Mouse (Mus musculus): ENCODE measurements around the gene Lrp1. TPM values are rescaled to one million over a fixed set of nuclear protein-coding genes. Genes with fewer than 3 reads are reported as not detected.

Gene Lrp1
- polyA plus RNA-seq, 1 experiment = 99.2 TPM

DNA sequence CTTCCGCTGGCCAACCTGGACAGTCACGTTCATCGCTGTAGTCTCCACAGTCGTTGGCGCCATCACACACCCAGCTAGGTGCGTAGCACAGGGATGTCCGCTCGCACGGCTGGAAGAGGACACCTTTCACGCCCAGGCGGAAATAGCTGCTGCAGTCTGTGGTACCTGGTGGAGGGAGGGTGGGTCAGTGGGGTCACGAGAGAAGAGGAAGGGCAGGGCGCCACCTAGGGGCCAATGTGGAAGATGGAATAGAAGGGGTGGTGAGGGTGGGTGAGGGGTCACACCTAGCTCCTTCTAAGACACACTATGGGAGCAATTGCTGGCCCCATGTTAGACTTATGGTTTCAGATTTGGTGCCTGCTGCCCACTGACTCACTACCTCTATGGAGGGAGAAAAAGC lies 63.6 kb downstream of the Lrp1 start:
- no peak for DNase-seq (ENCODE audit: low read depth)

DNA sequence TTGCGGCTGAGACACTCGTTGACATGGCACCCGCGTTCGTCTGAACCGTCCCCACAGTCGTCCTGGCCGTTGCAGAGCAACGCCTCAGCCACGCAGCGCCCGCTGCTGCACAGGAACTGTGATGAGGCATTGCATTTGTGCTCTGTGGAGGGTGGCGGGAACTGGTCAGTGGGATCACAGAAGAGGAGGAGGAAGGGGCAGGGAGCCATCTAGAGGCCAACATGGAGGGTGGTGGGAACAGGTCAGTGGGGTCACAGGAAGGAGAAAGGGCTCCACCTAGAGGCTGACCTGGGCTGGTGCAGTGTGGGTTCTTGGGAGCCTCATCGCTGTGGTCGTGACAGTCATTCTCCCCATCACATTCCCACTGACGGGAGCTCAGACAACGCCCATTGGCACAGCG lies 65.2 kb downstream of the Lrp1 start:
- DNase-seq (ENCODE audit: low read depth) = no peak

DNA sequence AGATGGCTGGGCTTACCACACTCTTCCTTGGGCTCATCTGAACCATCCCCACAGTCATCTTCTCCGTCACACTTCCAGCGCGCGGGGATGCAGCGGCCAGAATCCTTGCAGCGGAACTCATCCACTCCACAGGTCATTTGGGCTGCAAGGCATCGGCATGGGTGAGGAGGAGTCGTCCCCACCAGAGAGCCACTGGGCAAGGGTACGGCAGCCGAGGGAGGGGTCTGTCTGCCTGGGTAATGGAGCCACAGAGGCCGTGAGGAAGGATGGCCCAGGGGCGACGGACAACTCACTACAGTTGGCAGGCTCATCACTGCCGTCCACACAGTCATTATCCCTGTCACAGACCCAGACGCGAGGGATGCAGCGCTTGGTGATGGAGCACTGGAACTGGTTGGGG lies 71.1 kb downstream of the Lrp1 start:
- DNase-seq (ENCODE audit: low read depth) = no peak

DNA sequence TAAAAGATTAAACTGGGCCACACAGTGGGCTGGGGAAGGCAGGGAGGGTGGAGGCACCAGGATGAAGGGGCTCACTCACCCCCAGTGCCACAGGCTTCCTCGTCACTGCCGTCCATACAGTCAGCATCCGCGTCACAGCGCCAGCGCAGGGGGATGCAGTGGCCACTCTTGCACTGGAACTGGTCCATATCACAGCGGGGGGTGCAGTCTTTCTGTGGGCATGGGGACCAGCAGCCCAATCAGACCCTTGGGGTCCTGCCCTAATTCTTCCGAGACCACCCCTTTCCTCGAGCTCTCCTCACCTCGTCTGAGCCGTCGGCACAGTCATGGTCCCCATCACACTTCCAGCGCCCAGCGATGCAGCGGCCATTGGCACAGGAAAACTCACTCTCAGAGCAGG lies 72.7 kb downstream of the Lrp1 start:
- DNase-seq (ENCODE audit: low read depth) = no peak

DNA sequence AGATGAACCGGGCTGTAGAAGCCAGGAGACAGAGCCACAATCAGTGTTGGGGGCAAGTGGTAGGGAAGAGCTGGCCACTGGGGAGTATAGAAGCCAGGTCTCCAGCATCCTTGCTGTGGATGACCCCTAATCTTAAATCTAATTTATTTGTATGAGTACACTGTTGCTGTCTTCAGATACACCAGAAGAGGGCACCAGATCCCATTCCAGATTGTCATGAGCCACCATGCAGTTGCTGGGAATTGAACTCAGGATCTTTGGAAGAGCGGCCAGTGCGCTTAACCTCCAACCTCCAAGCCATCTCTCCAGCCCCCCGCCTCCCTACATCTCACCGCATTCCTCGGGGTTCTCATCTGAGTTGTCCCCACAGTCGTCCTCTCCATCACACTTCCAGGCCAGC lies 74.4 kb downstream of the Lrp1 start:
- DNase-seq (ENCODE audit: low read depth) = no peak

DNA sequence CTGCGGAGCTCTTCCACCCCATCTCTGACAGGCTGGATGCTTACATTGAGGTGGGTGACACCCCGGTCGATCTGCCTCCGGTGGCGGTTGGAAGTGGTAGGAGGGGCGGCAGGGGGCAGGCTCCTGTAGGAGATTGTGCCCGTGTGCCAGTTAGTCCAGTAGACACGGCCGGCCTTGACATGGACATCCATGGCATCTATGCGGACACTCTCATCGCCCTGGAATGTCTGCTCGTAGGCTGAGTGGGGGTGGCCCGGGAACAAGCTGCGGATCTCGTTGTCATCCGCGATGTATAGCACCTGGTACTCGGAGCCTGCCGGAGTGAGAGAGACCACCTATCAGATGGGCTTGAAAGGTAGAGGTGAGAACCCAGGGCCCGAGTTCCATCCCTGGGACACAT lies 76.6 kb downstream of the Lrp1 start:
- no peak for DNase-seq (ENCODE audit: low read depth)

DNA sequence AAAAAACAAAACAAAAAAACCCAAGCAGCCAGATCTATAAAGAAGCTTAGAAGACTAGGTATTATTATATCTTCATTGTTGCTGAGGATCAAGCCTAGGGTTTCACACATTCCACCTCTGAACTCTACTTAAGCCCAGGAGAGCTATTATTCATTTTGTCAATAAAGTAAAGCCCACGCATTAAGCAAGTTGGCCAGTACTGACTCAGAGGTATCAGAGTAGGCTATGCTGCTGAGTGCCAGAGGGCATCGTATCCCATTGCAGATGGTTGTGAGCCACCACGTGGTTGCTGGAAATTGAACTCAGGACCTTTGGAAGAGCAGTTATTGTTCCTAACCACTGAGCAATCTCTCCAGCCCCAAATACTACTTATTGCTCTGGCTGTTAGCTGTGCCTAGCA lies 77.0 kb downstream of the Lrp1 start:
- peak; percentile 36 for DNase-seq (ENCODE audit: low read depth)

DNA sequence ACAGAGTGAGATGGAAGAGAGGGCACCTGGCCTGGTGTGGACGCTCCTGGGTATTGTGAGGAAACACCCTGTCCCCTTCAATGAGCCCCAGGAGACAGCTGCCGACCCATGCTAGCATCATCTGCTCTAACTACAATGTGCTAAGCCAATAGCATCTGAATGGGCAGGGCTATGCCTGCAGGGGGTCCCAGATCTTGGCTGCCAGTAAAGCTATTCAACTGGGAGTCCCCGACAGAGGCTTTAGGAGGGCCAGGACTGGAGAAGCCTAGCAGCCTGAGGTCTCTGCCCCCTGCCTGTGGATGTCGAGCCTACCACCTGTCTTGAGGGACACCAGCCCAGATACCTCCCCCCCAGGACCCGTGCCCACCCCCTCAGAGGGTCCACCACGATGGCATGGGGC lies 78.2 kb downstream of the Lrp1 start:
- no peak for DNase-seq (ENCODE audit: low read depth)

DNA sequence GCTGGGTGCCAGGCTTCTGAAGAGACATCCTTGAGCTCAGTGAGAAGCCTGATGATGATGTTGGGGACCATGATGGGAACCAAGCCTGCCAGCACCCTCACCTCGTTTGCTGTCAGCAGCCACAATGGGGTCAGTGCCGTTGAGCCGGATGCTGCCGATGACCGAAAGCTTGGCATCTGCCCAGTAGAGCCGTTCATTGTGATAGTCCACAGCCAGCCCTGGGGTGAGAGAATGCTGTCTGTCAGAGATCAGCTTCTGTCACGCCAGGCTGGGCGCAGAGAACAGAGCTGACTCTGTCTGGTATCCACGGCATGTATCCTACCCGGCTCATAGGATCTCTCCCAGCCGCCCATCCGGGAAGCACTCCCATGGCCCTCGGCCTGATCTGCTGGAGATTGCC lies 78.9 kb downstream of the Lrp1 start:
- no peak for DNase-seq (ENCODE audit: low read depth)

DNA sequence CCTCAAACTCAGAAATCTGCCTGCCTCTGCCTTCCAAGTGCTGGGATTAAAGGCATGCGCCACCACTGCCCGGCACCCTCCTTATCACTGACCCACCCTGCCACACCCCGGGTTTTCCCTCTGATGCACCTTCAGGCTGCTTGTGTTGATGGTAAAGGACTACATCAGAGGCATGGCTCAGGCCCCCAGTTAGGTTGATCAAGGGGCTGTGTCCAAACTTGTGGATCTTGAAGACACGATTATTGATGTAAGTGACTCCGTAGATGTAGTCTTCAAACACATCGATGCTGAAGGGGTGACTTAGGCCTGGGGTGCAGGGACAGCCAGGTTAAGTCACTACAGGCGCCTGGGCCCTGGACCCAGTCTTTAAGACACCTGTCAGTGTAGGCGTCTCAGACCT lies 79.4 kb downstream of the Lrp1 start:
- DNase-seq (ENCODE audit: low read depth) = no peak

DNA sequence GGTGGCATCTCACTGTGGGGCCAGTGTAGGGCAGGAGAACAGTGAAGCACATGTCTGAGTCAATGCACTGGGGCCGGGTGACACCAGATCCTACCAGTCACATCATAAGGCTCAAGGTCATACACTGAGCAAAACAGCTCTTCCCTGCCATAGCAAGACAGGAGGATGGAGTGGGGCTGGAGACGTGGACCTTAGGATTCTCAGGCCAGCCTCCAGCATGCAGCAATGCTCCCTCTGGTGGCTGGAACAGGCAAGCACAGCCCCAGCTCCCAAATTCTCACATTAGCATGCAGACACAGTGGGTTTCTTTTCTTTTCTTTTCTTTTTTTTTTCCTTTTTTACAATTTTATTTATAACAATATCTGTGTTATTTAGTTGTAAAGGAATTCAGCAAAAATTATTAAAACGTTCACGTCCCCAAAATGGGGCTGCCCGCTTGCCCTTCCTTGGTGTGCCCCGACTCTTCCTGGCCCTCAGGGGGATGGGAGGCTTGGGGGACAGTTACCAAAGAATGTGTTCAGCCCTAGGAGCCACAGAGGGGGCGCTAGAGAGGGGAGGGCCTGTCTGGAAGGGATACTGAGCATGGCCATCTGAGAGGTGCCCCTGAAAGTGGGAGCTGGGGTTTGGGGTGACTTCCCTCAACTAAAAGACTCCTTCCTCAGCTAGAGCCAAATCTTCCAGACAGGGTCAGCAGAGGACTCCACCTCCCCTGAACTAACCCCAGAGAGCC lies 82.9 kb downstream of the Lrp1 start:
- no peak for DNase-seq (ENCODE audit: low read depth)

DNA sequence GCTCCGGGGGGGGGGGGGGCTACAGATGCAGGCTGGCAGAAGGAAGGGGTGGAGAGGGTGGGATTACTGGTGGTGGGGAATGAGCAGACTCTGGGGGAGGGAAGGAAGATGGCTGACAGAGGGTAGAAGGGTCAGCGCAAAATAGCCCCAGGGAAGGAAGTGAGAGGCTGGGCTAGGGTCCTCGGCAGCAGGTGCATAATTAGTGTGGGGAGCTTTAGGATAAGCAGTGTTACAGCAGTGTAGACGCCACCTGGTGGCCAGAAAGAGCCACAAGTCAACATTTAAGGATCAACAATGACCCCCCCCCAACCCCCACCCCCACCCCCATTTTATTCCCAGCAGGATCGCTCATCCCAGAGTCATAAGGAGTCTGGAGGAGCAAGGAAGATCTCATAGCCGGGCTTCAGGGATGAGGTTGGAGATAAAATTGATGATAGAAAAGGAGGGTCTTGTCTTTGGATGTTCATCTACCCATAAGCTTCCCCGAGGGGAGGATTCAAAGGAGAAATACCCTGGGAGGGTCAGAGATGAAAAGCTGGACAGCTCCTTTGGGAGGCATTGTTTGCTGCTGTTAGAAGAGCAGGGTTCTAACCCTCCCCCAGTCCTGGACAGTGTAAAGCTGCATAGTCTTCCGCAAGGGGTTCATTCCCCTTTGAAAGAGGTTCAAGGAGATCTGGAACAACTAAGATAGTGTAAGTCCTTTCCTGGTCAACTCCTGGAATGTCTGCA lies 84.2 kb downstream of the Lrp1 start:
- no peak for DNase-seq (ENCODE audit: low read depth)

DNA sequence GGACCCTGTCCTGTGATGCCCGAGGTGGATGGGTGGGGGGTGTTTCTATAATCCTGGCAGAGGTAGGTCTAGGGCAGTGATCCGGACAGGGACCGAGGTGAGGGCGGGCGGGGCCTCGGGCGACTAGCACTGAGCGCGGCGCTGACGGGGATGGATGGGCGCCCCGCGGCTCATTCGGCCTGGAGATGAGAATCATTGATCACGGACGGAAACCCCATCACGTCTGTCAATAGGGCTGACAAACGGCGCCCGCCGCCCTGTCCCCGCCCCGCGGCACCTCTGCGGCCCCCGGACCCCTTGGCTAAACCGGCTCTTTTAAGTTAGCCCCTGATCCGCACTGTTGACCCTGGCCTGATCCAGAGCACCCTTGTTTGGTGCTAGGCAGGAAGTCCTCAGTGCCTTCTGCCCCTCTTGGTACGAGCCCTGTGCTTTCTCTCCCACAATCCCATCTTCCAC lies 86.0 kb downstream of the Lrp1 start:
- no peak for DNase-seq (ENCODE audit: low read depth)

DNA sequence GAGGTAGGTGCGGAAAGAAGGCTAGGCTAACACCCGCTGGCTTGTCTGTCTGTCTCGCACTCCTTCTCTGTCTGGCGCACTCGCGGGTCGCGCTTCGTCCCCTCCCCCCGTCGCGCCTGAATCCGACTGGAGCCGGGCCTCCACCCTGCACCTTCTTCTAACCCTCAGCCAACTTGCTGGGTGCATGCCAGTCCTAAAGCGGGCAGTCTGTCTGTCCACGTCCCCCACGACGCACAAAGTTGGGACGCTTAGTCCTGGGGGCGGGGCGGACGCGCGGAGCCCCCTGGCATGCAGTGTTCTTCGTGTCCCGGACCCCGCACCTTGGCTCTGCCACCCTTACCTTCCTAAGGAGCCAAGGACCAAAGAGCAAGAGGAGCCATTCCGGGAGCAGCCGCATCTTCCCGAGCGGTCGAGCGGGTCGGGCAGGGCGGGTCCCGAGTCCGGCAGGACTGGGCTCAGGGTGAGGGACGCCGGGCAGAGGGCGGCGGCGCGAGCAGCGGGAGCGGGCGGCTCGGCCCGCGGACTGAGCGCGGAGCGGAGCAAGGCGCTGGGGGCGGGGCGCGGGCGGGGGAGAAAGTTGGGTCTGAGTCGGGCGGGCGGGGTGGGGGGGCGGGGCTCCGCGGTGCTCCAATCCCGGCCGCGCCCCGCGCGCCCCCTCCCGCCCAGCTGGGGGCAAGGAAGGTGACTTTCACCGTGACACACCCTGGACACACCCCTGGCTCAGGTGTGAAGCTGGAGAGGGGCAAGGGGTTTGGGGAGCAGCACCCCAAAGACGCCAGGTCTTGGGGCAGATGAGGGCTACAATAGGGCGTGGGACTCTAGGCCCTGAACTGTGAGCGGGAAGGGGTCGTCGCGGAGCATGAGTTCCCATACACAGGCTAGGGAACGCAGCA lies 86.7 kb downstream of the Lrp1 start, which contains the start of gene Nxph4:
TSS of gene Nxph4 (minus strand) at position 524 of the 893 bp plus-strand sequence.
- DNase-seq (ENCODE audit: low read depth) = no peak

DNA sequence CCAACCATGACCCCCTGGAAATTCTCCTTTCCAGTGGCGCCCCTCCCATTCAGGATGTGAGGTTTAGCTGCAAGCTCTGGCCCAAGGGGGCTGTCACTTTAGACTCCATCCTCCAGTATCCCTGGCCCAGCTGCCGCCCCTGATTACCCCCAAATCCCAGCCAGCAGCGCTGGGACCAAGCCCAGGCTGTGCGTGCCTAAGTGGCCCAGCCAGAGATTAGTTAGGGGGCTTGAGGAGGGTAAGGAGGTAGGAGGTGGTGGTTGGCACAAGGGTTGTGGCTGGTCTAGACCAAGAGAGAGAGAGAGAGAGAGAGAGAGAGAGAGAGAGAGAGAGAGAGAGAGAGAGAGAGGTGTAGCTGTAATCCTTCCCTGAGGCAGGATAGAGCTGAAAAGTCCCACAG lies 89.4 kb downstream of the Lrp1 start:
- no peak for DNase-seq (ENCODE audit: low read depth)

DNA sequence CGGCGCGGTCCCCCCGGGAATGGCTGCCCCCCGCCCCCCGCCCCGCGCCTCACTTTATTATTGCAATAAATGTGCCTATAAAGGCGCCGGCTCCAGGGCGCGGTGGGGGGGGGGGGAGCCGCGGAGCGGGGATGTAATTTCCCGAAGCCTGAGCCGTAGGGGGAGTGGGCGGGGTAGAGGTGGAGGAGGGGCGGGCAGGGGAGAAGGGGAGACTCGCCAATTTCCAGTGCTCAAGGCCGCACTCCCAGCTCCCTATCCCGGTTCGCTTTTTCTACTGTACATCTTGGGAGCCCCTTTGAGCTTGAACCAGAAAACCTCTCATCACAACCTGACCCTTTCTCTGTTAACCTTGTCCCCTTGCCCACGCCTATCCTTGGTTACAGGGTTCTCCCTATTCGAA lies 90.0 kb downstream of the Lrp1 start:
- DNase-seq (ENCODE audit: low read depth) = no peak

DNA sequence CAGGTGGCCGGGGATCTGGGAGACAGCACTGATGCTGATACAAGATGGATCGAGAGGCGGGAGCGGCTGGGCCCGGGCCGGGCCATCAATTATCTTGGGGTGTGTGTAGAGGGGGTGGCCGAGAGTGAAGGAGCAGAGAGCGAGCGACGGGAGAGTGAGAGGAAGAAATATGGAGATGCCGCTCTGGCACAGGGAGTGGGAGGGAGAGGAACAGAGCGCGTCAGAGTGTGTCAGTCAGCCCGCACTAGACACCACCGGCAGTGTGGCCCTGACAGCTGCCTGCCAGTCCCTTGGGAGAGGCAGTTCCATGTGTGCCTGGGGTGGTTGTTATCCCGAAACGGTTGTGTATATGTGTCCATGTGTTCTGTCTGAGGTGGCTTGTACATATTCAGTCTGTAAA lies 93.5 kb downstream of the Lrp1 start:
- DNase-seq (ENCODE audit: low read depth) = no peak

DNA sequence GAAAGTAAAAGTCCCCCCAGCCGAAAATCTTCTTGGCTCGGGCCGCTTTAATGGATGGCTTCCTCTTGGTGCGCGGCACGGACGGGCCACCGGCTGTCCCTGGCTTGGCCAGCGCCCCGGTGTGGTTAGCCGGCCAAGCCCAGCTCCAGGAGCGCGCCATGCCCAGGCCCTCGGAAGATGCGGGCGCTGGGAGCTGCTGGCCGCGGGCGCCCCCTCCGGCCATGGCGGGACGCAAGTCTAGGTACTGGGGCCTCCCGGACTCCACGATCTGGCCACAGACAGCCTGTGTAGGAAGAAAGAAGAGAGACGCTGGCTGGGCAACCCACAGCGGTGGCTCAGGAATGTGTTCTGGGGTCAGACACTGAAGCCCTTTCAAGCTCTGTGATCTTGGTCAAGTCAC lies 94.3 kb downstream of the Lrp1 start:
- no peak for DNase-seq (ENCODE audit: low read depth)

DNA sequence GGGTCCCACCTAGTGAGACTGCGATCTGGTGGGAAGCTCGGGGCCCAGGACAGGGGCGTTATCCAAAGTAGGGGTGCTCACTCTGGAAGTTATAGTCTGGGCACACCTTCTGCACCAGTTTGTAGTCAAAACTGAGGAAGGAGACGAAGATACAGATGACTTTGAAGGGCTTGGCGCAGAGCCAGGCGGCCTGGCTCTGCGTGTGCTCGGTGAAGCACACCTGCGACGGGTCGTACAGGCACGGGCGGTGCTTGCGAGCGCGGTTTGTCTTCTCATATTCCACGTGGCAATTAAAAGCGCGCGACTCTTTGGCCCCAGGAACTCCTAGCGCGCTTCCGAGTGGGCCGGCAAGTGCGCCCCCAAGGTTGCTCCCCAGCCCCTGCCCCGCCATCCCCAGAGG lies 94.9 kb downstream of the Lrp1 start:
- DNase-seq (ENCODE audit: low read depth) = no peak

DNA sequence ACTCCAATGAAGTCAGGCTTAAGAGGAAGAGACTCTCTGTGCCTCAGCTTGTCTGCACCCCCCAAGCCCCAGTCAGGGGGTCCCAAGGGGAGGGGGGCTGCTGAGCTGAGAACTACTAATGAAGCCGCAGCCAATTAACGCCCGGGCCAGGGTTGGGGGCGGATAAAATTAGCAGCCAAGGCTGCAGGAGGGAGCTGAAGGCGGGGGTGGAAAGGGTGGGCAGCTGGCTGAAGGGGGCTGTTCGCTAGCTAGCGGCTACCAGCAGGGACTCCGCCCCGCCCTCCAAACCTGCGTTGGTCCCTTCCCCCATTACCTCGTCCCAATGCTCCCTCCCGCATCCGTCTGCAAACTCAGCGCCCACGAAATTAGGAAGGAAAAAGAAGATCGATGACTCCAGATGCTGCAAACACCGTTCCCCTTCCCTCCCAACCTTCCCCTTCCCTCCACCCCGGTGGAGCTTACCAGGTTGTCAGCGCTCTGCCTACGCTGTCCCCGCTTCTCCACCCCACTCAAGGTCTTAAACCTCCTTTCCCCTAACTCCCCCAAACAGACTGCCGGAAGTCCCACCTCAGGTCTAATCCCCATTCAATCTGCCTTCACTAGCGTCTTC lies 96.2 kb downstream of the Lrp1 start:
- no peak for DNase-seq (ENCODE audit: low read depth)

DNA sequence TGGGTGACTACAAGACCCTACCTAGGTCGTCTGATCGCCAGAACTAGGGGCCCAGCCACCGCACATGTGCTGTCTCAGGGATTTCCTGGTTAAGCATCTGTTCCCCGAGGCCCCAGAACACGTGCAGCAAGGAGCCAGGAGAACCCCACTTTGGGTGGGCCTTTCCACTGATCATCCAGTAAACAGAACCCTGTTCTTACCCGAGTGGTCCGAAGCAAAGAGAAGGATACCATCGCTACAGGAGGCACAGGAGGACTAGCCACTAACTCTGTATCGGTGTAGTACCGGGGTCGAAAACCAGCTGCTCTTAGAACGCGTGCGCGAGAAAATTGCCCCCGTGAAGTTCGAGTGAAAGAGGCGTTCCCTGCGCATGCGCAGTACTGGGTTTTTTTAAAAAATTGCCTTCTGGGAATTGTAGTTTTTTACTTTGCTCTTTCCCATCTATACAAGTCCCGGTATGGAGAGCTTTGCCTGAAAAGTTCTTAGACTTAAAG lies 98.8 kb downstream of the Lrp1 start, which contains the start of gene Shmt2:
TSS of gene Shmt2 (minus strand) at position 357 of the 494 bp plus-strand sequence.
- DNase-seq (ENCODE audit: low read depth) = no peak

DNA sequence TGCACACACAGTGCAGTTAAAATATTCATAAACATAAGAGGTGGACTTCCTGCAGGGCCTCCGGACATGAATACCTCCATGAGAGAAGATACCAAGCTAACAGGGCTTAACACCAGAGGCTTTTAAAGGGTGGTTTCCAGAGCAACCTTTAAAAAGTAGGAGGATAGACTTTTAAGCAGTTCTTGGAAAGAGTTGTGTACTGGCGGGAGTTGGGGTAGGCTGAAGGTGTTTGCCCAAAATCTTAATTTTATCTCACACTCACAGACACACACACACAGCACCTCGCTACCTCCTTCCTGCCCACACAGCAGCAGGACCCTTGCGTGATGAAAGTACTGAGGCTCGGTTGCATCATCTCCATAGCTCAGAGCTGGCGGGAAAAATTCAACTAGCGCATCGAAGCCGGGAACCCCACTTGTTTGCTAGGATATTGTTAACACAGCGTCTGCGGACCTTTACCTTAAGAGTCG lies 99.3 kb downstream of the Lrp1 start:
- DNase-seq (ENCODE audit: low read depth) = no peak
